Mouse (Mus musculus): Measurements from ENCODE around the gene Dysf. TPM values are rescaled to one million over a fixed set of nuclear protein-coding genes. Genes with fewer than 3 reads are reported as not detected.

Gene Dysf
- total and polyA plus RNA-seq, 3 experiments = 0.05 to 0.39 (median 0.38) TPM

GRCm38 (mm10) chr6:84021990-84022389 is 13.6 kb downstream of the Dysf start:
- Histone ChIP-seq H3K9me3 (replicated peaks; ENCODE audit: low read length) (no peaks in the 10 kb centered on the region), H3K4me2 (ENCODE audit: insufficient read depth, low read depth, poor library complexity, severe bottlenecking) (no peak overlapping the region), H3K9ac (ENCODE audit: insufficient read depth, low read depth) (no peak overlapping the region), H3K36me3 (replicated peaks in 1 of 2; ENCODE audit: control insufficient read depth in 1 of 2, insufficient read depth in 1 of 2, low read length in 1 of 2) (no peaks in the 10 kb centered on the region), H3K27me3 (replicated peaks) (no peaks in the 10 kb centered on the region), H3K4me3 (replicated peaks in 1 of 3; ENCODE audit: low read depth in 2 of 3, low read length in 2 of 3, poor library complexity in 1 of 3) (no peak overlapping the region), H3K4me1 (ENCODE audit: control insufficient read depth in 1 of 2, insufficient read depth in 2 of 2) (peaks cover 0 to 19% of the 10 kb centered on the region in 2 experiments; a peak in 2 of 4 replicates), H3K79me2 (replicated peaks; ENCODE audit: control insufficient read depth, extremely low read depth, insufficient read depth, poor library complexity, severe bottlenecking) (no peaks in the 10 kb centered on the region), H3K27ac (ENCODE audit: insufficient read depth, low read depth) (no peak overlapping the region)
- TF ChIP-seq KAT2A (IDR thresholded peaks at IDR 0.05; ENCODE audit: insufficient replicate concordance, low read length) (no peak), HCFC1 (IDR thresholded peaks at IDR 0.05; ENCODE audit: low read depth, low read length) (no peak), MYC (IDR thresholded peaks at IDR 0.05; ENCODE audit: low read depth, low read length) (no peak), POLR2A (IDR thresholded peaks at IDR 0.05; ENCODE audit: low read depth, low read length) (no peak), IRF4 (IDR thresholded peaks at IDR 0.05; ENCODE audit: low read depth, low read length) (no peak), UBTF (IDR thresholded peaks at IDR 0.05; ENCODE audit: low read depth, low read length) (no peak), RCOR1 (conservative IDR thresholded peaks at IDR 0.05; ENCODE audit: low read depth, low read length) (no peak), CTCF (conservative IDR thresholded peaks at IDR 0.05 in 1 of 2, IDR thresholded peaks at IDR 0.05 in 1 of 2; ENCODE audit: low read depth in 2 of 2, low read length in 2 of 2) (no peak), CHD2 (IDR thresholded peaks at IDR 0.05; ENCODE audit: low read length) (no peak), USF1 (IDR thresholded peaks at IDR 0.05; ENCODE audit: low read depth, low read length) (no peak), BHLHE40 (IDR thresholded peaks at IDR 0.05; ENCODE audit: low read depth, low read length) (no peak), JUND (conservative IDR thresholded peaks at IDR 0.05; ENCODE audit: low read depth, low read length) (no peak), NRF1 (IDR thresholded peaks at IDR 0.05; ENCODE audit: low read depth, low read length) (no peak)
- no peak for DNase-seq (ENCODE audit: extremely low read depth)
- dilution Hi-C loops (cut with MboI; ENCODE audit: extremely low pct_ligation_motif_present, extremely low pct_unique_long_range_greater_than_20kb, low sequenced_read_pairs) (no loop called here), in situ Hi-C loops (cut with MboI; ENCODE audit: low pct_ligation_motif_present, low pct_unique_long_range_greater_than_20kb, low sequenced_read_pairs) (no loop called here)

GRCm38 (mm10) chr6:84025636-84026035 is 17.2 kb downstream of the Dysf start:
- H3K4me2 ChIP-seq (ENCODE audit: insufficient read depth, low read depth, poor library complexity, severe bottlenecking) = no peak overlapping the region
- no peak overlapping the region for H3K4me3 ChIP-seq (replicated peaks in 1 of 3; ENCODE audit: low read depth in 2 of 3, low read length in 2 of 3, poor library complexity in 1 of 3)
- H3K9ac ChIP-seq (ENCODE audit: insufficient read depth, low read depth) = no peak overlapping the region
- no peaks in the 10 kb centered on the region for H3K9me3 ChIP-seq (replicated peaks; ENCODE audit: low read length)
- dilution Hi-C loops (cut with MboI; ENCODE audit: extremely low pct_ligation_motif_present, extremely low pct_unique_long_range_greater_than_20kb, low sequenced_read_pairs) = no loop called here
- no peak overlapping the region for H3K27ac ChIP-seq (ENCODE audit: insufficient read depth, low read depth)
- DNase-seq (ENCODE audit: extremely low read depth) = no peak
- peaks cover 0 to 16% of the 10 kb centered on the region in 2 experiments; a peak in 2 of 4 replicates for H3K4me1 ChIP-seq (ENCODE audit: control insufficient read depth in 1 of 2, insufficient read depth in 2 of 2)
- in situ Hi-C loops (cut with MboI; ENCODE audit: low pct_ligation_motif_present, low pct_unique_long_range_greater_than_20kb, low sequenced_read_pairs) = no loop called here
- no peak for TF ChIP-seq MAFK (IDR thresholded peaks at IDR 0.05; ENCODE audit: insufficient replicate concordance, low read length)
- TF ChIP-seq RCOR1 (conservative IDR thresholded peaks at IDR 0.05; ENCODE audit: low read depth, low read length) = no peak
- no peak for TF ChIP-seq USF2 (conservative IDR thresholded peaks at IDR 0.05; ENCODE audit: low read depth, low read length)
- no peak for TF ChIP-seq CHD2 (IDR thresholded peaks at IDR 0.05; ENCODE audit: low read length)
- TF ChIP-seq USF1 (IDR thresholded peaks at IDR 0.05; ENCODE audit: low read depth, low read length) = no peak
- no peak for TF ChIP-seq NRF1 (IDR thresholded peaks at IDR 0.05; ENCODE audit: low read depth, low read length)
- TF ChIP-seq TBP (conservative IDR thresholded peaks at IDR 0.05; ENCODE audit: low read depth, low read length) = no peak
- no peak for TF ChIP-seq HCFC1 (IDR thresholded peaks at IDR 0.05; ENCODE audit: low read depth, low read length)
- no peak for TF ChIP-seq CTCF (conservative IDR thresholded peaks at IDR 0.05 in 1 of 2, IDR thresholded peaks at IDR 0.05 in 1 of 2; ENCODE audit: low read depth in 2 of 2, low read length in 2 of 2)
- no peak for TF ChIP-seq GABPA (IDR thresholded peaks at IDR 0.05; ENCODE audit: insufficient replicate concordance, low read depth, low read length)
- no peaks in the 10 kb centered on the region for H3K27me3 ChIP-seq (replicated peaks)
- H3K36me3 ChIP-seq (replicated peaks in 1 of 2; ENCODE audit: control insufficient read depth in 1 of 2, insufficient read depth in 1 of 2, low read length in 1 of 2) = no peaks in the 10 kb centered on the region
- no peaks in the 10 kb centered on the region for H3K79me2 ChIP-seq (replicated peaks; ENCODE audit: control insufficient read depth, extremely low read depth, insufficient read depth, poor library complexity, severe bottlenecking)
